Mouse (Mus musculus) lung, embryonic 16.5 days (tissue): ENCODE results near the gene Gm8251. TPM values are rescaled to one million over a fixed set of nuclear protein-coding genes. Genes with fewer than 3 reads are reported as not detected.
"Not testable (repeated sequence)": the region's sequence is repeated elsewhere in the genome, so short reads cannot be mapped to it uniquely, and the experiment has no call there.

Source experiments
- ATAC-seq: fragments of 200-750 bp; cut with Nextera tagmentation; 2 replicates; pipeline ENCODE4 v1.8.0; 2017; ENCODE audit warnings: low read depth, mild to moderate bottlenecking, moderate library complexity
- H3K27ac ChIP-seq: fragments of 300-500 bp; sonication (generic); 2 replicates; pipeline ENCODE4 v1.5.1; 2014; ENCODE audit warnings: mild to moderate bottlenecking, control low read depth, low read length
- H3K27me3 ChIP-seq: fragments of 300-500 bp; sonication (generic); 2 replicates; pipeline ENCODE4 v1.6.1; 2014; ENCODE audit warnings: low read depth, low read length, mixed read lengths; ENCODE audit not compliant: control insufficient read depth, insufficient read depth
- H3K36me3 ChIP-seq: fragments of 300-500 bp; sonication (generic); 2 replicates; pipeline ENCODE4 v1.6.1; 2014; ENCODE audit warnings: low read length; ENCODE audit not compliant: control insufficient read depth, insufficient read depth
- H3K4me1 ChIP-seq: fragments of 300-500 bp; sonication (generic); replicated peaks from 2 replicates; pipeline ENCODE4 v1.6.1; 2014; ENCODE audit warnings: low read length, mixed read lengths; ENCODE audit not compliant: control insufficient read depth, insufficient read depth
- H3K4me2 ChIP-seq: fragments of 300-500 bp; sonication (generic); 2 replicates; pipeline ENCODE4 v1.6.1; 2014; ENCODE audit warnings: low read depth, low read length, control low read depth
- H3K4me3 ChIP-seq: fragments of 300-500 bp; sonication (generic); 2 replicates; pipeline ENCODE4 v1.5.1; 2014; ENCODE audit warnings: mild to moderate bottlenecking, low read length, control low read depth
- H3K9ac ChIP-seq: fragments of 300-500 bp; sonication (generic); 2 replicates; pipeline ENCODE4 v1.6.1; 2014; ENCODE audit warnings: low read length, control low read depth
- H3K9me3 ChIP-seq: fragments of 300-500 bp; sonication (generic); 2 replicates; pipeline ENCODE4 v1.6.1; 2016; ENCODE audit warnings: low read length; ENCODE audit not compliant: control insufficient read depth
- WGBS: fragments of 180-500 bp; shearing (Covaris S2); extraction: QIAGEN DNeasy Blood & Tissue Kit; methylation state at CpG from one replicate; pipeline ENCODE4 v1.1.7; 2014; 5-methylcytosine and 5-hydroxymethylcytosine counted together
- polyA plus RNA-seq: library from polyadenylated mRNA; unstranded; fragments of >200 nt; fragmentation: Nextera tagmentation; extraction: Ambion mirVana; gene quantifications from 2 replicates; pipeline ENCODE4 v1.2.1, GENCODE M21; 2015

Gene Gm8251
- polyA plus RNA-seq: 0.08 and 0.11 TPM in 2 replicates

GRCm38 (mm10) chr1:44061836-44062235, at the start of gene Gm8251:
Gm8251 (minus strand) TSS chr1:44061936.
- H3K27me3 ChIP-seq: no peaks in the 10 kb centered on the region
- no peak within 1 kb of the TSS for H3K27ac ChIP-seq
- H3K9me3 ChIP-seq: no peaks in the 10 kb centered on the region
- 83% methylated on average over 2 of the region's 2 CpGs for WGBS
- H3K4me1 ChIP-seq: no peaks in the 10 kb centered on the region
- no peak within 1 kb of the TSS for H3K9ac ChIP-seq
- H3K36me3 ChIP-seq: no peaks in the 10 kb centered on the region
- no peak within 1 kb of the TSS for H3K4me3 ChIP-seq
- ATAC-seq: no peak
- H3K4me2 ChIP-seq: no peak within 1 kb of the TSS

- Histone ChIP-seq H3K9ac (peak overlapping the region; percentile 17; the same call in 1 of the 2 replicates), H3K36me3 (peaks cover 6% of the 10 kb centered on the region), H3K4me3 (peak overlapping the region; percentile 95), H3K9me3 (no peaks in the 10 kb centered on the region), H3K4me1 (peaks cover 4% of the 10 kb centered on the region), H3K27me3 (no peaks in the 10 kb centered on the region), H3K4me2 (peak overlapping the region; percentile 71), H3K27ac (no peak overlapping the region)
- ATAC-seq: no peak
- 12% methylated on average over 5 of the region's 5 CpGs for WGBS
Observed at GRCm38 (mm10) chr1:44102939-44103338, 41.2 kb upstream of the Gm8251 start.

- peak within 1 kb of the TSS; percentile 71 for H3K4me2 ChIP-seq
- no peaks in the 10 kb centered on the region for H3K9me3 ChIP-seq
- peaks cover 4% of the 10 kb centered on the region for H3K4me1 ChIP-seq
- under 1% methylated on average over 55 of the region's 55 CpGs for WGBS
- H3K27ac ChIP-seq: peak within 1 kb of the TSS; percentile 96
- H3K9ac ChIP-seq: peak within 1 kb of the TSS; percentile 90
- peak; percentile 98 for ATAC-seq
- H3K4me3 ChIP-seq: peak within 1 kb of the TSS; percentile 95
- H3K36me3 ChIP-seq: peaks cover 2% of the 10 kb centered on the region; the same call in 1 of the 2 replicates
- H3K27me3 ChIP-seq: no peaks in the 10 kb centered on the region
Observed at GRCm38 (mm10) chr1:44102259-44102717, 40.6 kb upstream of the Gm8251 start, which contains the start of gene Tex30. Tex30 (minus strand) TSS chr1:44102441.

GRCm38 (mm10) chr1:44101448-44102225, 39.9 kb upstream of the Gm8251 start:
- Histone ChIP-seq H3K9ac (peak overlapping the region; percentile 90), H3K4me2 (peak overlapping the region; percentile 65), H3K36me3 (peaks cover 4% of the 10 kb centered on the region; the same call in 1 of the 2 replicates), H3K27ac (peak overlapping the region; percentile 96), H3K9me3 (no peaks in the 10 kb centered on the region), H3K4me1 (peaks cover 4% of the 10 kb centered on the region), H3K27me3 (no peaks in the 10 kb centered on the region), H3K4me3 (peak overlapping the region; percentile 95)
- under 1% methylated on average over 55 of the region's 55 CpGs for WGBS
- ATAC-seq: peak; percentile 78

- no peak for ATAC-seq
- Histone ChIP-seq H3K9ac (no peak overlapping the region), H3K27ac (no peak overlapping the region), H3K4me2 (no peak overlapping the region), H3K36me3 (no peaks in the 10 kb centered on the region), H3K27me3 (no peaks in the 10 kb centered on the region), H3K9me3 (no peaks in the 10 kb centered on the region), H3K4me3 (no peak overlapping the region), H3K4me1 (no peaks in the 10 kb centered on the region)
- WGBS: 4% methylated on average over 1 of the region's 1 CpGs
Observed at GRCm38 (mm10) chr1:44064625-44065024, 2.9 kb upstream of the Gm8251 start.

GRCm38 (mm10) chr1:44063439-44063838, 1.7 kb upstream of the Gm8251 start:
- no peaks in the 10 kb centered on the region for H3K27me3 ChIP-seq
- H3K4me1 ChIP-seq: no peaks in the 10 kb centered on the region
- ATAC-seq: no peak
- H3K4me2 ChIP-seq: no peak overlapping the region
- no peak overlapping the region for H3K27ac ChIP-seq
- WGBS: 90% methylated on average over 6 of the region's 6 CpGs
- H3K9me3 ChIP-seq: no peaks in the 10 kb centered on the region
- no peak overlapping the region for H3K9ac ChIP-seq
- no peaks in the 10 kb centered on the region for H3K36me3 ChIP-seq
- H3K4me3 ChIP-seq: no peak overlapping the region

- WGBS: 68% methylated on average over 3 of the region's 3 CpGs
- H3K9me3 ChIP-seq: no peaks in the 10 kb centered on the region
Observed at GRCm38 (mm10) chr1:44057805-44058204, 3.9 kb downstream of the Gm8251 start.

GRCm38 (mm10) chr1:44046556-44046955, 15.2 kb downstream of the Gm8251 start:
- Histone ChIP-seq H3K4me3 (no peak overlapping the region), H3K36me3 (no peaks in the 10 kb centered on the region), H3K27ac (no peak overlapping the region), H3K9me3 (no peaks in the 10 kb centered on the region), H3K27me3 (no peaks in the 10 kb centered on the region), H3K4me1 (0 out of 2 replicates have a peak, but pooled peaks cover 2% of the 10 kb centered on the region), H3K9ac (no peak overlapping the region), H3K4me2 (no peak overlapping the region)
- WGBS: 56% methylated on average over 2 of the region's 2 CpGs
- peak; percentile 31; the same call in 1 of the 2 replicates for ATAC-seq

More at GRCm38 (mm10) chr1:44057805-44058204, 3.9 kb downstream of the Gm8251 start:
- ATAC-seq: no peak
- H3K27ac ChIP-seq: no peak overlapping the region
- no peaks in the 10 kb centered on the region for H3K4me1 ChIP-seq
- no peak overlapping the region for H3K4me2 ChIP-seq
- no peak overlapping the region for H3K4me3 ChIP-seq
- no peaks in the 10 kb centered on the region for H3K27me3 ChIP-seq
- H3K36me3 ChIP-seq: no peaks in the 10 kb centered on the region
- no peak overlapping the region for H3K9ac ChIP-seq

GRCm38 (mm10) chr1:44045689-44046088, 16.0 kb downstream of the Gm8251 start:
- H3K27me3 ChIP-seq, H3K4me3 ChIP-seq, H3K4me1 ChIP-seq, H3K27ac ChIP-seq, ATAC-seq, H3K9me3 ChIP-seq, H3K9ac ChIP-seq, H3K4me2 ChIP-seq, H3K36me3 ChIP-seq: not testable (repeated sequence)
- WGBS: 80% methylated on average over 5 of the region's 5 CpGs
